Mouse (Mus musculus) brain, embryonic 18.5 days (tissue): ENCODE data around the gene Cpped1.

Source experiments
- DNase-seq: peaks from one replicate; pipeline ENCODE4 v3.0.0-alpha.2; 2012; ENCODE audit warnings: low read depth, low spot score

Cpped1 gene

GRCm38 (mm10) chr16:11845309-11845708, 63.9 kb downstream of the Cpped1 start:
- no peak for DNase-seq

DNA sequence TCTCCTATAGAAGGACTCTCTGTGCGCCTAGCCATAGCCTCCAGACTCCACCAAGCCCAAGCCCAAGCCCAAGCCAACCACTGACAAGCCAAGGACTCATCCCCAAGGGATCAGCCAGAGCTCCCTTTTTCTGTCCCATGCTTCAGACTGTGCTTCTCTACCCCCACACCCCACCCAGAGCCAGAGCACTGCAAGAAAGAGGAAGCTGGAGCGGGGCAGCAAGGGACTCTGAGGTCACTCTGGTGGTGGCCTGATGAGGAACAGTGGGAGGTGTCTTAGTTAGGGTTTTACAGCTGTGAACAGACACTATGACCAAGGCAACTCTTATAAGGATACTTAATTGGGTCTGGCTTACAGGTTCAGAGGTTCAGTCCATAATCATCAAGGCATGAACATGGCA, 65.8 kb downstream of the Cpped1 start:
- no peak for DNase-seq

GRCm38 (mm10) chr16:11833474-11833873, 75.8 kb downstream of the Cpped1 start:
- no peak for DNase-seq

- DNase-seq: no peak
These were observed 80.4 kb downstream of the Cpped1 start for GRCm38 (mm10) chr16:11828816-11829215.

- peak; percentile 49 for DNase-seq
These were observed 84.4 kb downstream of the Cpped1 start for GRCm38 (mm10) chr16:11824833-11825232.

GRCm38 (mm10) chr16:11824385-11824784, 84.9 kb downstream of the Cpped1 start:
- DNase-seq: no peak

- no peak for DNase-seq
These were observed 88.5 kb downstream of the Cpped1 start for GRCm38 (mm10) chr16:11820791-11821190.

DNA sequence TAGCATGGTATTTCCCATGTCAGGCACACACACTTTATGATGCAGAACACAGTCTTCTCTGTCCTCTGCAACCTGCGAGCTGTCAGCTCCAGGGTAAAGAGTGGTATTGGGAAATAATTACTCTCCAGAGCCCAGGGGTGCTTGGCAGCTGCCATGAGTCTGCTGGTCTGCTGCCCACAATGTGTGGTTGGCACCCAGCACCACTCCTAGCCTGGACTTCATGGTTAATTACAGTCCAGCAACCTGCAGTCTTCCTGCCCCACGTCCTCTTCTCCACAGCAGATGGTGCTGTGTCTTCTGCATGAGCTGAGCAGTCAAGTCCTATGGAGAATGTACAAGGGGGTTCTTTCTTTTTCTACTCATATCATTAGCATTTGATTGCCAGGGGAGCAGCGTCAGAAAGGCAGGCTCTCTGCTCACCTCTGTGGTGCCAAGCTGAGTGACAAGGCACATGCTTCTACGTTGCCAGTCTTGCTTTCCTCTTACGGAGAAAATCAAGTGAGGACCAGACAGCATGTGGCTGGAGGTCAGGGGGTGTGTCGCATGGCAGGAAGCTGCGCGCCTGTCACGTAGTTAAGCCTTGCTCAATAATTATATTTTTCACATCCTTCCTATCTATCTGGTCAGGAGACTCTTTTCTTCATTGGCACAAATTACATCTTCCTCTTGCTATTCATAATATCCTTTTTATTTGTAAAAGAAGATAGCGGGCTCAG, 94.2 kb downstream of the Cpped1 start:
- no peak for DNase-seq

GRCm38 (mm10) chr16:11812119-11812518, 97.1 kb downstream of the Cpped1 start:
- no peak for DNase-seq

DNA sequence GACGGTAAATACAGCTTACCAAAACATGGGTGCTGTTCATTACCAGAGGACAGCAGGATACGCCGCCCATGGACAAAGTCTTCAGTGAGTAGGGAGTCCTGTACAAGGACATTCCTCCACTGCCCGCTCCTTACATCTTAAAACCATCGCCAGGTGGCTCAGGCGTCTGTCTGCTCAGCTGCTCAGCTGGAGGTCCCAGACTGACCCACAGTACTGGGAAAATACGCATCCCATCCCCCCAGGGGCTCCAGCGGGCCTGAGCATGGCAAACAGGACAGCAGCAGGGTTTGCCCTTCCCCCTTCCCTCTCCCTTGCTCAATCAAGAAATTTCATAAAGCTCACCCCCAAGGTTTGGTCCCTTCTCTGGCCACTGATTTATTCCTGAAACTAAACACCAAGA, 99.6 kb downstream of the Cpped1 start:
- no peak for DNase-seq

DNA sequence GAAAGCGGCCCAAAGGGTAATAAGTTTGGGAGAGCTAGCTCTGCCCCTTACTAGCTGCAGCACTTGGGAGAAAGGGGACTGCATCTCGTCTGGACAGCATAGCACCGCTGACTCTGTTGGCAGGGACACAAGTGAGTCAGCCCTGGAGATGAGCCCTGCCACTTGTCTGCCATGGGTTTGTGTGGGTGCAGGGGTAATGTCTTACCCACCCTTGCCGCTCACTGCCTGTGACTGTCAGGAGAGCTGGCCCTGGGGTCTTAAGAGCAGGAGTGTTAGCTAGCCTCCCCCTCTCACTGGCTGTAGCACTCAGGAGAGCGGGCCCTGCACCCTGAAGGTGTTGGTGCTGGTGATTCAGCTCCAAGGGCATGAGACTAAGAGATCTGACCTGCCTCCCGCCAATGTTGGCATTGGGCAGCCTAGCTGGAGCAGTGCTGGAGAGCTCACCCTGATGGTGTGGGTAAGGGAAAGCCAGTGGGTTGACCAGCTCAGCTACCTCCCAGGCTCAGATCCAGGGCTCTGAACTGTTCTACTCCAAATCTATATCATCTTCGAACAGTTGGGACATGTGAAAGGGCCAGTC, 107.2 kb downstream of the Cpped1 start:
- no peak for DNase-seq

DNA sequence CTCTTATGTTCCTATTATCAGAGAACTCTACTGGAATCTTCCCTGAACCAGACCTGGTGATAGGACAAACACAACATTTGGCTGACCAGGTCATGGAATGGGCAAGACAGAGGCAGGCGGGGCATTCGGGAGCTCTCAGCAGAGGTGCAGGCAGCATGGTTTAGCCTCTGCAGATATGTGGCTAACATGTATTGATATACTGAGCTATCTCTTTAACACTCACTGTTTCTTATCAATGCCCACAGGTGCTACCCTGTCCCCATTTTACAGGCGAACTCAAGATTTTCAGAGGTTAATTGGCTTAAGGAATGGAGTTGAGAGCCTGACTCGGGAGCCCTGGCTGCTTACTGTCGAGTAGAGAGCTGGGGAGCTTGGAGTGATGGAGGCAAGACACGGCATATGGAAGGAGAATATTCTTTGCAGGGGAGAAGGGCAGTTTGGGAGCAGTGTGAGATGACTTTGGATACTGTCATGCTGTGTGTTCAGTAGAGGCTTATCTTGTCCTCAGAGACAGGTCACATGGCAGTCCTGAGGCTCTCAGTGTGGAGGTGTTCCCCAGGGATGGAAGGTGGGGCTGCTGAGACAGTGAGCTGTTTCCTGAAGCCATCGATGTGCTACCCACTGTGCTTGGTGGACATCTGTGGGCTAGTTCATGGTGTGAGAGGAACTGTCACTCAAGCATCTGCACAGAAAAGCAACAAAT, 113.3 kb downstream of the Cpped1 start:
- no peak for DNase-seq

GRCm38 (mm10) chr16:11794628-11795027, 114.6 kb downstream of the Cpped1 start:
- DNase-seq: no peak

DNA sequence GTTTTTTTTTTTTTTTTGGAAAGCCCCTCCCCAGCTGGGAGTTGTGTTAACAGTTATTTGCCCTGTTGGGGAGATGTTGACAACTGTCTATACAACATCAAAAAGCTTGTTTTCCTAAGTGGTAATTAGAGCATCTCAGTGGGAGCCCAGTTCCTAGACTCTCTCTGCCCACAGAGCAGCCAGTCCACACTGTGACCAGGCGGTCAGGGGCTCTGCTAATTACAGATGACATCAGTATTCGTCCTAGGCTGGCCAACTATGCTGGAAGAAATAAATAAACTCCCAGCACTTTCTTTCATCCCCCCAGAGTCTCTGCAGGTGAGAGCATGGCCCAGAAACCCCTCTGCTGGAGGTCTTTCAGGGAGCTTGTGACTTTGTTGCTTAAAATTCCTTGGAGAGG, 115.9 kb downstream of the Cpped1 start:
- DNase-seq: no peak

DNA sequence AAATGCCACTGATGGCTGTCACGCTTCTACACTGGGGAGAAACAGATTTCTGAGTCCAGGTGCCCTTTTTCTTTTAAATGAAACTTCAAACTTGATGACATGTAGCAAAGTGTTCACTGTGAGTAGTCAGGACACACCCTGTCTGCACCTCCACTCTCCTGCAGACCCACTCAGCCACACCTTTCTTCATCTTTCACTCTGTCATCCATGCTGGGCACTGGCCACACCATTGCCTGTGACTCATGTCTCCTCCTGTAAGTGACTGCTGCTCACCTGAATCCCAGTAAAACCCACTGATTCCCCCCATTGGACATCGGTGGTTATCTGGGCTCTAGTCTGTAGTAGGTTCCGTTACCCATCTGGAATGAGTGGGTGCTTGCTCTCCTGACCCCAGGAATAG, 118.8 kb downstream of the Cpped1 start:
- no peak for DNase-seq

GRCm38 (mm10) chr16:11785806-11786205, 123.4 kb downstream of the Cpped1 start:
- no peak for DNase-seq

DNA sequence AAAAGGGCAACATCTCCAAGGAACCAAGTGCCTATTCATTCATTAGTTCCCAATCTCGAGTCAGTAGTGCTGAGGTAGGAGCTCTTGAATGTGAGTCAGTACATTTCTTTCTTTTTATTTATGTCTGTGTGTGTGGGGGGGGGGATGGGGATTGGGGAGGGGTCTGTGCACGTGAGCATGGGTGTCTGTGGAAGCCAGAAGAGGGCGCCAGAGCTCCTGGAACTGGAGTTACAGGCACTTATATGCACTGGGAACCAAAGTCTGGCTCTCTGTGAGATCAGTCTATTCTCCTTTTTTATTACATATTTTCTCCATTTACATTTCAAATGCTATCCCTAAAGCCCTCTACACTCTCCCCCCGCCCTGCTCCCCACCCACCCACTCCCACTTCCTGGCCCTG, 124.9 kb downstream of the Cpped1 start:
- DNase-seq: no peak

- DNase-seq: no peak
These were observed 125.9 kb downstream of the Cpped1 start for GRCm38 (mm10) chr16:11783337-11783736.

- no peak for DNase-seq
These were observed 127.2 kb downstream of the Cpped1 start for GRCm38 (mm10) chr16:11782082-11782481.

- no peak for DNase-seq
These were observed 130.4 kb downstream of the Cpped1 start for GRCm38 (mm10) chr16:11778715-11779460.

DNA sequence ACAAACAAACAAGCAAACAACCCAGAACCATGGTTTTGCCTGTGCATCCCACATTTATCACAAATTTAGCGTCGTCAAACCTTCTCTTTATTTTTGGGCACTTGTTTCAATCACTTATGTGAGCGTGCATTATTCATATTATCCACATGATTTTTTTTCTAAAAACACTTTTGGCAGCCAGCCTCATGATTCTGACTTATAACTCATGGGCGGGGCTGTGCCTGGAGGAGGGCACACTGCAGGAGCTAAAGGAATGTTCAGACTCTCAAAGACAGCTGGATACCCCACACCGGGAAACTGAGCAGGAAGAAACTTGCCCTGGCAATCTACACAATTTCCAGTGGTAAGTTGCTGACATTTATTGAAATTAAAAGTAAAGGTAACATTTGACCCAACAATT, 131.1 kb downstream of the Cpped1 start:
- no peak for DNase-seq

- no peak for DNase-seq
These were observed 132.7 kb downstream of the Cpped1 start for GRCm38 (mm10) chr16:11776528-11776927.
